ENCODE assay signal across 8 mouse cellular contexts in the genomic region with DNA sequence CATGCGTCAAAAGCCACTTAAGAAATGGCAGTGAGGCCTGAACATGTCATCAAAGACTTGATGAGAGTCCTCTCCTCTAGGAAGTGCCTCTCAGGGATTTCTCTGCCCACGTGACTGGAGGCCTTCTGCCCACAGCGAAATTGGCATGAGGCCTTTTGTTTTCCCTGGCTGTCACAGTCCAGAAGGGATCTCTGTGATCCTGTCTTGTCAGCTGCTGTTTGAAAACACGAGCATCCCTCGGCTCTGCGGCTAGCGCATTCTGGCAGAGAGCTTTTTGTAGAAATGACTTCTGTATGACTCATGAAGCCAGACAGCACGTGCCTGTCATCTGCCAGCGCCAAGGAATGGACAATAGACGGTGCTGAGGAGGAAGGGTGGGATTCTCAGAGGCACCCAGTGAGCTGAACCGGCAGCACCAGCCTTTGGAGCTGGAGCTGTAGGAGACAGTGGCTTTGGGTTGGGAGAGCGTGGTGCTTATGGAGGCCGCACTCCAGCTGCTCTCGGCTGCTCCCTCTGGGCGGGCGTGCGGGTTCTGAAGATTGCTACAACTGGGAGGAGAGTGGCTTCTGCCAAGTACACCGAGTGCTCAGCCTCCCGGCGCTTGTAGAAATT. TPM values are rescaled to one million over a fixed set of nuclear protein-coding genes. Genes with fewer than 3 reads are reported as not detected.
DNase-seq lines count a peak whose midpoint lies in the region; ATAC-seq and TF ChIP-seq lines count a peak whose summit lies in the region.

No protein-coding gene starts in this region.

- no peaks in the 10 kb centered on the region for H3K4me1 ChIP-seq in hindbrain, embryonic 13.5 days (replicated peaks)
- no peaks in the 10 kb centered on the region for H3K4me1 ChIP-seq in hindbrain, embryonic 11.5 days (replicated peaks; ENCODE audit: control insufficient read depth, insufficient read depth, low read length)
- peaks cover 7% of the 10 kb centered on the region for H3K4me1 ChIP-seq in cerebellum, adult 2 months (ENCODE audit: control insufficient read depth, insufficient read depth, low read length)
- H3K4me1 ChIP-seq in lung, postnatal 0 days (ENCODE audit: insufficient read depth, low read depth, low read length) = peaks cover 6% of the 10 kb centered on the region; the same call in 1 of the 2 replicates

- no peak overlapping the region for H3K4me2 ChIP-seq in hindbrain, embryonic 13.5 days
- H3K4me2 ChIP-seq in hindbrain, embryonic 11.5 days (replicated peaks; ENCODE audit: low read depth, low read length) = no peak overlapping the region
- H3K4me2 ChIP-seq in lung, postnatal 0 days (replicated peaks; ENCODE audit: low read depth, low read length) = no peak overlapping the region

- TF ChIP-seq CTCF in cerebellum, adult 2 months (IDR thresholded peaks at IDR 0.05; ENCODE audit: borderline replicate concordance, insufficient read depth, low read depth, low read length) = no peak
- 0 out of 2 replicates have a peak, but pooled peaks have one; percentile 27 for TF ChIP-seq CTCF in lung, postnatal 0 days (IDR thresholded peaks at IDR 0.05)

- DNase-seq in hindbrain, embryonic 11.5 days (ENCODE audit: low spot score) = no peak
- peak; percentile 64 to 78 for DNase-seq in cerebellum, adult 2 months
- DNase-seq in gastrocnemius, postnatal 36 days = peak; percentile 17 to 41
- peak; percentile 59 to 71 for DNase-seq in kidney, postnatal 36 days
- DNase-seq in lung, postnatal 0 days (ENCODE audit: low spot score) = peak; percentile 80
- peak; percentile 74 for DNase-seq in testis, postnatal 14 days (ENCODE audit: low spot score)

- intact Hi-C loops in gastrocnemius, postnatal 36 days (cut with DNase I) = no loop called here

- peaks cover 81% of the 10 kb centered on the region for H3K36me3 ChIP-seq in hindbrain, embryonic 13.5 days
- peaks cover 5% of the 10 kb centered on the region; the same call in 1 of the 2 replicates for H3K36me3 ChIP-seq in hindbrain, embryonic 11.5 days (ENCODE audit: control insufficient read depth, insufficient read depth, low read length)
- H3K36me3 ChIP-seq in lung, postnatal 0 days (ENCODE audit: insufficient read depth, low read length) = peaks cover 9% of the 10 kb centered on the region

- no peaks in the 10 kb centered on the region for H3K27me3 ChIP-seq in hindbrain, embryonic 13.5 days
- H3K27me3 ChIP-seq in hindbrain, embryonic 11.5 days (ENCODE audit: control insufficient read depth, insufficient read depth, low read length) = no peaks in the 10 kb centered on the region
- no peaks in the 10 kb centered on the region for H3K27me3 ChIP-seq in cerebellum, adult 2 months (ENCODE audit: control insufficient read depth, insufficient read depth, low read length)
- H3K27me3 ChIP-seq in lung, postnatal 0 days (replicated peaks; ENCODE audit: insufficient read depth, low read length) = no peaks in the 10 kb centered on the region

- H3K9me3 ChIP-seq in hindbrain, embryonic 13.5 days = no peaks in the 10 kb centered on the region
- no peaks in the 10 kb centered on the region for H3K9me3 ChIP-seq in hindbrain, embryonic 11.5 days (ENCODE audit: control insufficient read depth, low read length)
- no peaks in the 10 kb centered on the region for H3K9me3 ChIP-seq in lung, postnatal 0 days (ENCODE audit: low read length)

- ATAC-seq in hindbrain, embryonic 13.5 days (ENCODE audit: low FRiP score) = peak; percentile 71
- no peak; the same call in 1 of the 2 replicates for ATAC-seq in hindbrain, embryonic 11.5 days (ENCODE audit: low FRiP score)
- ATAC-seq in lung, postnatal 0 days = peak; percentile 84
- no peak for ATAC-seq in monocyte, adult 5-6 weeks (replicated peaks; ENCODE audit: insufficient number of reproducible peaks, low FRiP score, low TSS enrichment, poor library complexity, severe bottlenecking)

- H3K4me3 ChIP-seq in hindbrain, embryonic 13.5 days = no peak overlapping the region
- H3K4me3 ChIP-seq in hindbrain, embryonic 11.5 days (ENCODE audit: low read depth, low read length) = no peak overlapping the region
- H3K4me3 ChIP-seq in cerebellum, adult 2 months (replicated peaks; ENCODE audit: insufficient read depth, low read depth, low read length) = no peak overlapping the region
- no peak overlapping the region for H3K4me3 ChIP-seq in lung, postnatal 0 days (ENCODE audit: low read depth, low read length)

- TF ChIP-seq POLR2A in cerebellum, adult 2 months (IDR thresholded peaks at IDR 0.05; ENCODE audit: borderline replicate concordance, insufficient read depth, low read length) = no peak

- WGBS in hindbrain, embryonic 13.5 days = 80% methylated on average over 20 of the region's 20 CpGs
- 85% methylated on average over 20 of the region's 20 CpGs for WGBS in hindbrain, embryonic 11.5 days
- 14% methylated on average over 20 of the region's 20 CpGs for WGBS in cerebellum, adult 2 months
- WGBS in lung, postnatal 0 days = 48% methylated on average over 20 of the region's 20 CpGs

- peak overlapping the region; percentile 13; the same call in 1 of the 2 replicates for H3K9ac ChIP-seq in hindbrain, embryonic 13.5 days
- no peak overlapping the region for H3K9ac ChIP-seq in hindbrain, embryonic 11.5 days (ENCODE audit: low read depth, low read length)
- H3K9ac ChIP-seq in lung, postnatal 0 days (replicated peaks; ENCODE audit: low read depth) = no peak overlapping the region

- peak overlapping the region; percentile 80 for H3K27ac ChIP-seq in hindbrain, embryonic 13.5 days
- H3K27ac ChIP-seq in hindbrain, embryonic 11.5 days (ENCODE audit: low read depth, low read length) = no peak overlapping the region
- H3K27ac ChIP-seq in cerebellum, adult 2 months (ENCODE audit: insufficient read depth, low read length) = peak overlapping the region; percentile 60
- H3K27ac ChIP-seq in lung, postnatal 0 days (ENCODE audit: low read length) = peak overlapping the region; percentile 76

- TF ChIP-seq EP300 in lung, postnatal 0 days (IDR thresholded peaks at IDR 0.05) = peak; percentile 82

RNA-seq across cellular contexts. Expression of gene Smarcal1, which starts 10.4 kb away (rescaled TPM):
- 24.7 and 25.4 TPM in 2 replicates for polyA plus RNA-seq in hindbrain, embryonic 13.5 days (2015; fragmentation: Nextera tagmentation; extraction: Ambion mirVana)
- 32.1 and 33.6 TPM in 2 replicates for polyA plus RNA-seq in hindbrain, embryonic 11.5 days (2014; fragmentation: Nextera tagmentation; extraction: Ambion mirVana)
- 46.9 and 47.7 TPM in 2 replicates for polyA plus RNA-seq in cerebellum, adult 2 months (2012; rRNA removed)
- total RNA-seq in gastrocnemius, postnatal 36 days (2021) = 10 to 100 TPM; 19.1 to 20.5 TPM
- polyA plus RNA-seq in lung, postnatal 0 days (2015; fragmentation: Nextera tagmentation; extraction: Ambion mirVana) = 8.8 and 10.6 TPM in 2 replicates
- total RNA-seq in monocyte, adult 5-6 weeks (2017) = 13.2 to 19.4 TPM (median 18.9 TPM) in 3 replicates

RNA-seq across cellular contexts. Expression of gene March4, which starts 56.7 kb away (rescaled TPM):
- polyA plus RNA-seq in hindbrain, embryonic 13.5 days (2015; fragmentation: Nextera tagmentation; extraction: Ambion mirVana) = 5.6 and 6.5 TPM in 2 replicates
- 1.1 and 1.5 TPM in 2 replicates for polyA plus RNA-seq in hindbrain, embryonic 11.5 days (2014; fragmentation: Nextera tagmentation; extraction: Ambion mirVana)
- polyA plus RNA-seq in cerebellum, adult 2 months (2012; rRNA removed) = 6.5 and 7.5 TPM in 2 replicates
- under 1 TPM; 0.12 to 0.18 TPM for total RNA-seq in gastrocnemius, postnatal 36 days (2021)
- 0.06 and 0.24 TPM in 2 replicates for polyA plus RNA-seq in lung, postnatal 0 days (2015; fragmentation: Nextera tagmentation; extraction: Ambion mirVana)
- total RNA-seq in monocyte, adult 5-6 weeks (2017) = not detected in 3 replicates

Comparison
In these comparisons a context has a peak if more than half of its experiments do, and no peak if none do; other contexts are left out.
1. ATAC-seq: peak in hindbrain, embryonic 13.5 days (single experiment) and lung, postnatal 0 days (single experiment); none in hindbrain, embryonic 11.5 days (single experiment) and monocyte, adult 5-6 weeks (single experiment).